Mouse (Mus musculus): ENCODE measurements at regions not wholly inside any gene's neighbourhood (a gene's known extent, or its start where the extent isn't known, plus 50 kb on each side); places are given as distances from the start of the nearest gene placed in this dataset.

GRCm38 (mm10) chr14:74327291-74327690 lies 313.3 kb upstream of the Htr2a start:
- TF ChIP-seq CTCF (IDR thresholded peaks at IDR 0.05; ENCODE audit: low read depth, low read length) (no peak), POLR2AphosphoS5 (IDR thresholded peaks at IDR 0.05; ENCODE audit: insufficient replicate concordance, low read depth, low read length) (no peak), TAL1 (conservative IDR thresholded peaks at IDR 0.05; ENCODE audit: low read depth, low read length) (no peak), GATA2 (IDR thresholded peaks at IDR 0.05; ENCODE audit: borderline replicate concordance, low read depth, low read length) (no peak), GATA1 (IDR thresholded peaks at IDR 0.05; ENCODE audit: borderline replicate concordance, low read length) (no peak)

Data from G1E (cell line).